Mouse (Mus musculus) lung, postnatal 0 days (tissue): ENCODE results near the gene Cntnap4.

Experiments used
- CTCF ChIP-seq: IDR thresholded peaks from 2 replicates; pipeline ENCODE4 v1.5.1; 2016; ENCODE audit warnings: antibody characterized with exemption, mild to moderate bottlenecking
- EP300 ChIP-seq: IDR thresholded peaks from 2 replicates; pipeline ENCODE4 v1.6.1; 2016; ENCODE audit warnings: antibody characterized with exemption, mild to moderate bottlenecking, control low read depth

GRCm38 (mm10) chr8:112743331-112743730 is 173.5 kb downstream of the Cntnap4 start:
- no peak for TF ChIP-seq CTCF
- no peak for TF ChIP-seq EP300
